ENCODE assay signal across 25 mouse cellular contexts in genomic region chr1:15958661-15959060, GRCm38 (mm10).
DNase-seq lines count a peak whose midpoint lies in the region; ATAC-seq lines count a peak whose summit lies in the region.
"Had no signal": no experiment of that assay in that cellular context is flagged by ENCODE, and none has a peak within 500 bp of the region (broad histone marks: within the 10 kb centered on the region; RNA-seq: fewer than 3 reads in every experiment).

No protein-coding gene starts in this region.

- H3K27ac ChIP-seq in limb, embryonic 12.5 days: no peak overlapping the region
- no peak overlapping the region for H3K27ac ChIP-seq in limb, embryonic 10.5 days
- H3K27ac ChIP-seq: embryonic facial prominence, embryonic 15.5 days; heart, adult 2 months; hindbrain, embryonic 10.5 days; hindbrain, embryonic 13.5 days; intestine, embryonic 15.5 days had no signal

- H3K9me3 ChIP-seq in limb, embryonic 12.5 days: no peaks in the 10 kb centered on the region
- H3K9me3 ChIP-seq in limb, embryonic 10.5 days (replicated peaks): no peaks in the 10 kb centered on the region
- H3K9me3 ChIP-seq: embryonic facial prominence, embryonic 15.5 days; hindbrain, embryonic 10.5 days; hindbrain, embryonic 13.5 days; intestine, embryonic 15.5 days had no signal

- H3K4me2 ChIP-seq in limb, embryonic 12.5 days: no peak overlapping the region
- H3K4me2 ChIP-seq: embryonic facial prominence, embryonic 15.5 days; heart, embryonic 11.5 days; hindbrain, embryonic 13.5 days; intestine, embryonic 15.5 days had no signal

- peak; percentile 52; the same call in 1 of the 2 replicates for ATAC-seq in limb, embryonic 12.5 days (ENCODE audit: insufficient number of reproducible peaks, insufficient read depth, low FRiP score, low TSS enrichment, low read depth)
- ATAC-seq: CD4-positive, CD25-positive, alpha-beta regulatory T cell, adult 4 months; forebrain, embryonic 14.5 days; forebrain, postnatal 0 days; hindbrain, embryonic 16.5 days; intestine, embryonic 15.5 days had no signal

- 0 out of 2 replicates have a peak, but pooled peaks cover 3% of the 10 kb centered on the region for H3K4me1 ChIP-seq in limb, embryonic 12.5 days (replicated peaks)
- no peaks in the 10 kb centered on the region for H3K4me1 ChIP-seq in limb, embryonic 10.5 days
- H3K4me1 ChIP-seq: embryonic facial prominence, embryonic 15.5 days; hindbrain, embryonic 10.5 days; hindbrain, embryonic 13.5 days; intestine, embryonic 15.5 days had no signal

- no peak overlapping the region for H3K9ac ChIP-seq in limb, embryonic 12.5 days (replicated peaks)
- H3K9ac ChIP-seq: embryonic facial prominence, embryonic 15.5 days; forebrain, postnatal 0 days; hindbrain, embryonic 13.5 days; intestine, embryonic 15.5 days had no signal

- no peak for DNase-seq in limb, embryonic 10.5 days (ENCODE audit: low spot score)
- DNase-seq in MEL-GATA-1-ER (ENCODE audit: extremely low read depth, low read depth): peak; percentile 12
- DNase-seq in forelimb bud, embryonic 11.5 days (ENCODE audit: low read depth, low spot score): peak; percentile 26
- DNase-seq in frontal cortex, postnatal 36 days (ENCODE audit: low spot score in 2 of 2): no peak
- DNase-seq in right cerebral cortex, postnatal 25 days: no peak
- DNase-seq: adrenal gland, postnatal 10 days; cerebellum, adult 11-12 months; cerebellum, adult 8-10 months; cerebellum, postnatal 10 days; cerebellum, postnatal 36 days; embryo, embryonic 11 days; forebrain, postnatal 0 days; gastrocnemius, postnatal 10 days; gastrocnemius, postnatal 36 days; heart, adult 2 months had no signal

- no peak overlapping the region for H3K4me3 ChIP-seq in limb, embryonic 12.5 days (replicated peaks)
- H3K4me3 ChIP-seq in limb, embryonic 10.5 days: no peak overlapping the region
- H3K4me3 ChIP-seq: embryonic facial prominence, embryonic 15.5 days; heart, adult 2 months; hindbrain, embryonic 10.5 days; hindbrain, embryonic 13.5 days; intestine, embryonic 15.5 days had no signal

- WGBS in limb, embryonic 12.5 days: 37% methylated on average over 1 of the region's 1 CpGs
- 90% methylated on average over 1 of the region's 1 CpGs for WGBS in limb, embryonic 10.5 days

- H3K36me3 ChIP-seq in limb, embryonic 12.5 days: no peaks in the 10 kb centered on the region
- no peaks in the 10 kb centered on the region for H3K36me3 ChIP-seq in limb, embryonic 10.5 days
- H3K36me3 ChIP-seq: embryonic facial prominence, embryonic 15.5 days; hindbrain, embryonic 10.5 days; hindbrain, embryonic 13.5 days; intestine, embryonic 15.5 days had no signal

- no peaks in the 10 kb centered on the region for H3K27me3 ChIP-seq in limb, embryonic 12.5 days
- no peaks in the 10 kb centered on the region for H3K27me3 ChIP-seq in limb, embryonic 10.5 days (ENCODE audit: low read depth, poor library complexity, severe bottlenecking)
- H3K27me3 ChIP-seq: embryonic facial prominence, embryonic 15.5 days; hindbrain, embryonic 13.5 days; intestine, embryonic 15.5 days; Patski had no signal

Comparison
In these comparisons a context has a peak if more than half of its experiments do, and no peak if none do; other contexts are left out.
1. DNase-seq: peak in MEL-GATA-1-ER (single experiment) and forelimb bud, embryonic 11.5 days (single experiment); none in limb, embryonic 10.5 days (single experiment), frontal cortex, postnatal 36 days (0 of 2) and right cerebral cortex, postnatal 25 days (single experiment).